Mouse (Mus musculus) midbrain, embryonic 15.5 days (tissue): ENCODE data around the gene Tmem39a. TPM values are rescaled to one million over a fixed set of nuclear protein-coding genes. Genes with fewer than 3 reads are reported as not detected.

ENCODE experiments used
- ATAC-seq: fragments of 200-750 bp; cut with Nextera tagmentation; replicated peaks from 2 replicates; pipeline ENCODE4 v1.8.0; 2017; ENCODE audit warnings: moderate TSS enrichment
- H3K27ac ChIP-seq: fragments of 300-500 bp; sonication (generic); 2 replicates; pipeline ENCODE4 v1.5.1; 2015; ENCODE audit warnings: mild to moderate bottlenecking, inconsistent platforms
- H3K27me3 ChIP-seq: fragments of 300-500 bp; sonication (generic); replicated peaks from 2 replicates; pipeline ENCODE4 v1.6.1; 2015; ENCODE audit warnings: inconsistent platforms
- H3K36me3 ChIP-seq: fragments of 300-500 bp; sonication (generic); replicated peaks from 2 replicates; pipeline ENCODE4 v1.6.1; 2015; ENCODE audit warnings: inconsistent platforms
- H3K4me1 ChIP-seq: fragments of 300-500 bp; sonication (generic); 2 replicates; pipeline ENCODE4 v1.6.1; 2015; ENCODE audit warnings: inconsistent platforms
- H3K4me2 ChIP-seq: fragments of 300-500 bp; sonication (generic); 2 replicates; pipeline ENCODE4 v1.6.1; 2015; ENCODE audit warnings: inconsistent platforms, mild to moderate bottlenecking, moderate library complexity
- H3K4me3 ChIP-seq: fragments of 300-500 bp; sonication (generic); 2 replicates; pipeline ENCODE4 v1.5.1; 2015; ENCODE audit warnings: mild to moderate bottlenecking, inconsistent platforms
- H3K9ac ChIP-seq: fragments of 300-500 bp; sonication (generic); 2 replicates; pipeline ENCODE4 v1.6.1; 2015; ENCODE audit warnings: mild to moderate bottlenecking, inconsistent platforms
- H3K9me3 ChIP-seq: fragments of 300-500 bp; sonication (generic); 2 replicates; pipeline ENCODE4 v1.6.1; 2016; ENCODE audit warnings: inconsistent platforms
- WGBS: fragments of 180-500 bp; shearing (Covaris S2); methylation state at CpG from one replicate; pipeline ENCODE4 v1.1.7; 2015; ENCODE audit warnings: mixed read lengths; 5-methylcytosine and 5-hydroxymethylcytosine counted together
- polyA plus RNA-seq: library from polyadenylated mRNA; unstranded; fragments of >200 nt; fragmentation: Nextera tagmentation; extraction: Ambion mirVana; gene quantifications from 2 replicates; pipeline ENCODE4 v1.2.1, GENCODE M21; 2015

The Tmem39a gene
- 35.4 and 40.8 TPM in 2 replicates for polyA plus RNA-seq

DNA sequence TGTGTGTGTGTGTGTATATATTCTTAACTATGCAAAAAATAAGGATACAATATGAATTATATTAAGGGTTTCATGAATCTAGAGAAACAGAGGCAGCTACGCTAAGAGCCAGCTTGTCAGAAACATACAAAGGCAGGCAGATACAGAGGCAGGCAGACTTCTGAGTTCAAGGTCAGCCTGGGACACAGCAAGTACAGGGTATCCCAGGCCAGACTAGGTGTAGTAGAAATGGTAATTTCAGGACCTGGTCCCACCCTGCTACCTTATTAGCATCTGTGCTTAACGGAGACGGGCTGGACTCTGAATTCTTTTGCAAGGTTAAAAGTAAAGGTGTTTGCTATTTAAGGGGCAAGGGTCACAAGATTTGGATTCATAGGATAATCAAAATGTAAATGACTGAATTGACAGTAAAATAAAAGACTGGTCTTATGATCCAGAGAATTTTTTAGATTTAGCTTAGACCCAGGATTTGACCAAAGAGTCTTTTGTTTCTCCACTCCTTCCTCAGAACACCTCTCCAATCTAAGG, at the start of gene Tmem39a:
Gene Tmem39a, plus strand, starts transcription at position 478 of the 528 bp plus-strand sequence.
- Histone ChIP-seq H3K9me3 (no peaks in the 10 kb centered on the region), H3K4me1 (peaks cover 2% of the 10 kb centered on the region), H3K36me3 (no peaks in the 10 kb centered on the region), H3K9ac (no peak within 1 kb of the TSS), H3K27ac (no peak within 1 kb of the TSS), H3K4me2 (no peak within 1 kb of the TSS), H3K4me3 (no peak within 1 kb of the TSS), H3K27me3 (peaks cover 30% of the 10 kb centered on the region)
- WGBS: 79% methylated on average over 3 of the region's 3 CpGs
- ATAC-seq: no peak

DNA sequence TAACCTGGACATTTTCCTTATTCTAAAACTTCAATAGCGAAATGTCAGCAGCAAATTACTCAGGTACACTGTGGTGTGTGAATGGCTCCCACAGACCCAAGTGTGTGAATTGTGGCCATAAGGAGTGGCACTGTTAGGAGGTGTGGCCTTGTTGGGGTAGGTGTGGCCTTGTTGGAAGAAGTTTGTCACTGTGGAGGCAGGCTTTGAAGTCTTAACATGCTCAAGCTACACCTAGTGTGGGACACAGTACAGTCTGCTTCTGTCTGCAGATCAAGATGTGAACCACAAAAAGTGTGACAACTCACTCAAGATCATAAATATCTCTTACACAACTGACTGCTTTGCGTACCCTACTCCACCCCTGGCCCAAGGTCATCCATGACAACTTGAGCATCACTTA, 47.7 kb upstream of the Tmem39a start:
- H3K36me3 ChIP-seq: peaks cover 38% of the 10 kb centered on the region
- no peak overlapping the region for H3K27ac ChIP-seq
- ATAC-seq: no peak
- H3K27me3 ChIP-seq: no peaks in the 10 kb centered on the region
- H3K4me1 ChIP-seq: no peaks in the 10 kb centered on the region
- WGBS: 98% methylated on average over 2 of the region's 2 CpGs
- no peaks in the 10 kb centered on the region for H3K9me3 ChIP-seq
- H3K4me3 ChIP-seq: no peak overlapping the region
- H3K9ac ChIP-seq: no peak overlapping the region
- no peak overlapping the region for H3K4me2 ChIP-seq

DNA sequence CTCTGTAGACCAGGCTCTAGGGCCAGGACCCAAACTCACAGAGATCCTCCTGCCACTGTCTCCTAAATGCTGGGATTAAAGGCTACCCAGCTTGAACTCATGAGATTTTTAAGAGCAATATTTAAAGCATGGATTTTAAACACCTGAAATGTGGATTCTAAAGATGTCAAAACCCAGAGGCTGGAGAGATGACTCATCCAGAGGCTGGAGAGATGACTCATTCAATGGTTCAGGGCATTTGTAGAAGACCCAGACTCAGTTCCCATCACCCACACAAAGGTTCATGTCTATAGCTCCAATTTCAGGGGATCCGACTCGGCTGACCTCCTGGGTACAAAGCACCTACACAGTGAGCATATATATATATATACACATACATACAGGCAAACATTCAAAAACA, 39.4 kb upstream of the Tmem39a start:
- H3K4me3 ChIP-seq: no peak overlapping the region
- WGBS: 93% methylated on average over 2 of the region's 2 CpGs
- no peak overlapping the region for H3K9ac ChIP-seq
- no peaks in the 10 kb centered on the region for H3K9me3 ChIP-seq
- no peak for ATAC-seq
- H3K4me2 ChIP-seq: no peak overlapping the region
- no peaks in the 10 kb centered on the region for H3K27me3 ChIP-seq
- peaks cover 12% of the 10 kb centered on the region for H3K36me3 ChIP-seq
- H3K27ac ChIP-seq: no peak overlapping the region
- peaks cover 18% of the 10 kb centered on the region for H3K4me1 ChIP-seq

DNA sequence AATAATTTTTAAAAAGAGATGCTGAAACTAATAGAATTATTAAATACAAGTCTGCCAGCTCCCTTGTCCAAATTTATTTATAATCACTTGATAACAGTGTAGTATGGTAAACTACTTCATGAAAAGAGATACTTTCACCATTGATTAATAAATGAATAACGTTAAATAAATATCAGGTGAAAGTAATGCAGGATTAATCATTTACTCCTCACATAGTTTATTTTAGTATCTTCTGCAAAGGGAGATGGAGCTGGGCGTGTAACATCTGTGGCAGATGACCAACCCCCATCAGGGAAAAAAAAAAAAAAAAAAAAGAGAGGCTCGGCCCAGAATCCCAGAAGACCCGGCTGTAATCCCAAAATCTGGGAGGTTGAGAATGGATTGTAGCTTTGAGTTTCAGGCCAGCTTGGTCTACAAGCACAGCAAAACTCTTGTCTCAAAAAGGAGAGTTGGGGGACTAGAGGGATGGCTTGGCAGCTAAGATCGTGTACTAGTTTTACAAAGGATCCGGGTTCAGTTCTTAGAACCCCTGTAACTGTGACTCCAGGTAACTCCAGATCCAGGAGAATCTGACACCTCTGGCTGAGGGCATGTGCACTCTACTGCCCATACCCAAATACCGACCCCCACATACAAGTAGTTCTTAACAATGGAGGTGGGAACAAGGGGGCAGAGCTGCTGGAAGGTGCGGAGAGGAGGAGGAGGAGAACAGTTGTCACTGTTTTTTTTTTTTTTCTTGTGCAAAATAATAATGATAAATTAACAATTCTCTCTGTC, 37.1 kb upstream of the Tmem39a start:
- ATAC-seq: no peak
- 35% methylated on average over 8 of the region's 8 CpGs for WGBS
- H3K9me3 ChIP-seq: no peaks in the 10 kb centered on the region
- no peak overlapping the region for H3K27ac ChIP-seq
- H3K9ac ChIP-seq: peak overlapping the region; percentile 99; the same call in 1 of the 2 replicates
- H3K36me3 ChIP-seq: peaks cover 22% of the 10 kb centered on the region
- peaks cover 18% of the 10 kb centered on the region for H3K4me1 ChIP-seq
- peak overlapping the region; percentile 98 for H3K4me3 ChIP-seq
- no peaks in the 10 kb centered on the region for H3K27me3 ChIP-seq
- peak overlapping the region; percentile 79 for H3K4me2 ChIP-seq

DNA sequence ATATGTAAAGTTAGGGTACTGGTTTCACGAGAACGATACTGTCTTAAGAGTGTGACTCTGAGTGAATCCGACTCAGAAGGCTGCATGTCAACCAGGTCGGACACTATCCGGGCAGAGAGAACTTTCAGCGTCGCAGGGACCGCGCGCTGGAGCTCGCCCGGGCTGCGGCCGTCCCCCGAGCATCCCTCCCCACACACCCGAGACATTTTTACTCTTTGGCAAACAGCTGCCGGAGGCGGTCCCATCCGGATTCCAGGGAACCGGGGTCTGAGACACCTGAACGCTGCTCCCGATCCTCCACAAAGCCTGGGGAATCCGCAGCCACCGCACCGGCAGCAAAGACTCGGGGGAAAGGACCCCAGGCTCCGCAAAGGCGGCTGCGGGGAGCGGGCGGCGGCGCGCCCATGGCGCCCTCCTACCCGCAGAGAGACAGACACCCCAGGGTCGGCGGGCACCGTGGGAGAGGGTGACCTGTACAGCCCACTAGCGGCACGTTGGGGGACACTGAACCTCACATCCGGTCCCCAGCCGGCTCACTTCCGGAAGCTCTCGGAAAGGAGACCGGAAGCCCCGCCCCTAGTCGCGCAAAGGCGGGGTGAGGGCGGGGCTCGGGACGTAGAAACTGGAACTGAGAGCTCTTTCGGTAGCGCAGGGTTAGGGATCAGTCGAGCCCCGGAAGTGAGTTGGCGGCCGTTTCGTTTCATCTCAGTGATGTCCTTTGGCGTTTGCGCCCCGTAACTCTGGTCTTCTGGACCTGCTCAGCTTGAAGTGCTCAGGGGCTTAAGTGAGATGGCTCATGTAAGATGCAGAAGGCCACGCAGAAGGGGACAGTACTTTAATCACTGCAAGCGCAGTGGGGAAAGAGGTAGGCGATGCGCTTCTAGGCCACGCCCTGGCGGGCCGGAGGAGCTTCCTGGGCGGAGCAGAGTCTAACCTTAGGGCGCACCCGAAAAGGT, 36.1 kb upstream of the Tmem39a start, which contains the start of gene Timmdc1:
Gene Timmdc1, minus strand, starts transcription at position 535 of the 956 bp plus-strand sequence.
- Histone ChIP-seq H3K36me3 (peaks cover 27% of the 10 kb centered on the region), H3K27ac (peak within 1 kb of the TSS; percentile 92), H3K27me3 (no peaks in the 10 kb centered on the region), H3K9me3 (no peaks in the 10 kb centered on the region), H3K4me3 (peak within 1 kb of the TSS; percentile 98), H3K4me1 (peaks cover 18% of the 10 kb centered on the region), H3K9ac (peak within 1 kb of the TSS; percentile 99), H3K4me2 (peak within 1 kb of the TSS; percentile 79)
- peak; percentile 99 for ATAC-seq
- WGBS: under 1% methylated on average over 73 of the region's 73 CpGs

DNA sequence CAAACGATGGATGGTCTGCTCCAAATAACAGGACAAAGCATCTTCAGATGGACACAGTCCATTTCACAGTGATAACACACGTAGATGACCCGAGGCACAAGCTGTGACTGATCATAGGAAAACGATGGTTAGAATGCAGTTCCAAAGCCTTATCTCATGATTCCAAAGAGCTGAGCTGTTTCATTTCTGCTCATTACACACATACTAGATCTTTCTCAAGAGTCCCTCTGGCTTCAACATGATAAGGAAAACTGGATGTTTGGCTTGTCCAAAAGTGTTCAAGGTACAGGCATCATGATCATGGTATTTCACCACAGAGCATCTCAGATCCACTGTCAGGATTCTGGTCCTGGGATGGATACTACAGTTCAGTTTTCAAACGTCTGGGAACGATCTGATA, 32.2 kb upstream of the Tmem39a start:
- no peaks in the 10 kb centered on the region for H3K27me3 ChIP-seq
- peaks cover 54% of the 10 kb centered on the region for H3K36me3 ChIP-seq
- no peak for ATAC-seq
- no peak overlapping the region for H3K27ac ChIP-seq
- peaks cover 13% of the 10 kb centered on the region for H3K4me1 ChIP-seq
- no peak overlapping the region for H3K4me3 ChIP-seq
- WGBS: 90% methylated on average over 6 of the region's 6 CpGs
- no peak overlapping the region for H3K4me2 ChIP-seq
- H3K9ac ChIP-seq: no peak overlapping the region
- no peaks in the 10 kb centered on the region for H3K9me3 ChIP-seq

DNA sequence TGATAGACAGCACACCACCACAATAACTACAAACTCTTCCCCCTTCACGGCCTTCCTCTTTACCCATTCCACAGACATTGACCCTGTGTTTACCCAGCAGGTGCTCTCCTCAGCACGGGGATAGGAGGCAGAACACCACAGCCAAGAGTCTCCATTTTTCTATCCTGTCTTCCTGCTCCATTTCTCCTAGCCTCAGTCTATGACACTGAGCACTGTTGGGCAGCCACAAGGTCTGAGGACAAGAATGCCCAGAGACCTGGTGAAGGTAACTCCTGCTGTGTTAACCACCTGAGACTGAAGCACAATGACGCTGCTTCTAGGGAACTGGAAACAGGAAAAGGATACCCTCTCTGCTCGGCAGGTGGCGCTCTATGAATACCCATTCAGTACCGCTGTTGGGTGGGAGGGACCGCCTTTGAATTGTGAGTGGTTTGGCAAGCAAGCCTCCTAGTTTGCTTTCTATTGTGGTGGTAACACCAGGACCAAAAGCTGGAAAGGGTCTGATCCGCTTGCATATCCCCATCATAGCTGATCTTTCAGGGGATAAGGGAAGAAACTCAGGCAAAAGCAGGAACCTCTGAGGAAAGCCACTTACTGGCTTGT, 21.9 kb upstream of the Tmem39a start:
- no peaks in the 10 kb centered on the region for H3K4me1 ChIP-seq
- peaks cover 57% of the 10 kb centered on the region for H3K36me3 ChIP-seq
- no peak overlapping the region for H3K9ac ChIP-seq
- H3K4me2 ChIP-seq: no peak overlapping the region
- no peak overlapping the region for H3K27ac ChIP-seq
- no peak overlapping the region for H3K4me3 ChIP-seq
- WGBS: 44% methylated on average over 8 of the region's 8 CpGs
- H3K9me3 ChIP-seq: no peaks in the 10 kb centered on the region
- no peaks in the 10 kb centered on the region for H3K27me3 ChIP-seq
- ATAC-seq: peak; percentile 60; the same call in 1 of the 2 replicates

DNA sequence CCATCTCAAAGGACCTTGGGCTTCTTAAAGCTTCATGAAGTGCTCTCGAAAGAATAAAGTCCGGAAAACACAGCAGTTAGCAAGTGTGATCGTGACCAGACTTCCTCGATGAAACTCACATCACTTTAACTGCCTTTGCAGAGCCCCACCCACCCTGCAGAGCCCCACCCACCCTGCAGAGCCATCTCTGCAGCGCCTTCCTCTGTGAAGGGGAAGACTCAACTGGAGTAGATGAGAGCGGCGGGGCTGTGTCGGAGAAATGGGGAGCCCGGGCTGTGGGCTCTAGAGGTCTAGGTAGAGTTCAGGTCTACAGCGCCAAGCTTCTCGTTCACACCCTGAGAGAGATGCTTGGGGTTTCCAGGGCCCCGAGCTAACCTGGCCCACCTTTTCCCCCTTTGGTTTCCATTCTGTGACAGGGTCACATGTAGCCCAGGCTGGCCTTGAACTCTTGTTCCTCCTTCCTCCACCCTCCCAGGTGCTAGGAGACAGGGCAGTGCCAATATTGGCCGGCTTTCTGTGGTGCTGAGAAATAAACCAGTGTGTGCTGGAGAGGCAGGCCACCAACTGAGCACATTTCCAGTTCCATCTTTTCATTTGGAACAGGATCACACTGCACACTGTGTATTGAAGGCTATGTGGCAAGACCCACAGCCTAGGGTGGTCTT, 19.6 kb upstream of the Tmem39a start:
- Histone ChIP-seq H3K27ac (no peak overlapping the region), H3K36me3 (peaks cover 56% of the 10 kb centered on the region), H3K9ac (no peak overlapping the region), H3K4me3 (no peak overlapping the region), H3K4me1 (no peaks in the 10 kb centered on the region), H3K4me2 (no peak overlapping the region), H3K9me3 (no peaks in the 10 kb centered on the region), H3K27me3 (no peaks in the 10 kb centered on the region)
- 0 out of 2 replicates have a peak, but pooled peaks have one; percentile 27 for ATAC-seq
- WGBS: 95% methylated on average over 13 of the region's 13 CpGs

DNA sequence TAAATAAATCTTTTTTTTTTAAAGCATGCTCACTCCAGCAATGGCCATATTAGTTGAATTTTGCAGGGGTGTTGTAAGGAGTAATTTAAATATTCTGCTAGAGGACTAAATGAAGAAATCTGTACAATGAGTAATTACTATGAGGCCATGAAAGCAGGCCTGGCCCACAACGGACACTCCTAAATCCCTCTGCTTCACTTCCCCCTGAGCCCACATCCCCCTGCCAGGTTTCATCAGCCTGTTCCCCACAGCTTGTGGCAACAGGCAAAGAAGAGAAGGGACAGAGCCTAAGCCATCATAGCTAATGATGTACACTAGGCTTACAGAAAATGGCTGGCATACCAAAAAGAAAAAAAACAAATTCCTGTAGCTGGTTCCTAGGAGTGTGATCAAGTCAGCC, 10.5 kb upstream of the Tmem39a start:
- H3K27ac ChIP-seq: no peak overlapping the region
- H3K4me1 ChIP-seq: peaks cover 20% of the 10 kb centered on the region
- H3K9ac ChIP-seq: no peak overlapping the region
- no peaks in the 10 kb centered on the region for H3K9me3 ChIP-seq
- no peak overlapping the region for H3K4me3 ChIP-seq
- 96% methylated on average over 1 of the region's 1 CpGs for WGBS
- H3K27me3 ChIP-seq: no peaks in the 10 kb centered on the region
- peaks cover 10% of the 10 kb centered on the region; the same call in 1 of the 2 replicates for H3K36me3 ChIP-seq
- H3K4me2 ChIP-seq: peak overlapping the region; percentile 66
- no peak for ATAC-seq

DNA sequence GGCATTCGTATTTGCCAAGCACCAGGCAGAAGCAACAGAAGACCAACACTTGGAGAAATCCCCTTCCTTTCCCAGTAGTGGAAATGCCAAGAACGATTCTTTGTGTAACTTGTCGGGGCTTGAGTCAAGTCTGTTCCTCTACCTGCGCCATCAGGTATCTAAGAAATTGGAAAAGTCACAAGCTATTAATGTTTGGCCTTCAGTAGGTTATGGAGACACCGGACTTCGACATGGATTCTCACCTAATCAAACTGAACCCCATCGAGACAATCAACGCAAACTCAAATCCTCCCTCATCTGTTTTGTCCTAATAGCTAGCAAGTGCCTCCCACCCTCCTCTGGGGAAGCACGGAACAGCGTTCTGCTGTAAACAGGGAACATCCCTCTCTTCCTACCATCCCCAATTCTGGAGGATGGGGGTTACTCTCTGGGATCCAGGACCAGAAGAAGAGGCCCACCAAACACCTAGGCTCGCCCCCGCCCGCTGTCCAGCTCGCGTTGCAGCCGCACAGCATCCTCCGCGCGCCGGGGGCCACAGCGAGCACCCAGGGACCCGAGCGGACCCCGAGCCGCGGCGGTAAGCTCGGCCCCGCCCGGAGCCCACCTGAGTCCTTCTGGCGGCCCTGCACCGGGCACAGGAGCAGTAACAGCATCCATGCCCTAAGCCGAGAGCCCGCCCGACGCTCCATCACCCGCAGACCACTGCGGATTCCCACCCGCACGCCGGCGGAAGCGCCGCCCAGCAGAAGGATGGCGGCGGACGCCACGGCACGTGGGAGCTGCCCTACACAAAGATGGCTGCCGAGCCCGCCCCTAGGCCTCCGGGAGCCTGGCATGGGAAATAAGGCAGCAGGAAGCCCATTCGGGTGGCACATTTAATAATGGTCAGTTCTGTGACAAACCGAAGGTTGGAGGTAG, 8.8 kb upstream of the Tmem39a start, which contains the start of gene Poglut1:
Gene Poglut1, minus strand, starts transcription at position 780 of the 918 bp plus-strand sequence.
- peaks cover 7% of the 10 kb centered on the region; the same call in 1 of the 2 replicates for H3K36me3 ChIP-seq
- ATAC-seq: peak; percentile 97
- peaks cover 20% of the 10 kb centered on the region for H3K4me1 ChIP-seq
- peaks cover 8% of the 10 kb centered on the region; the same call in 1 of the 2 replicates for H3K27me3 ChIP-seq
- H3K27ac ChIP-seq: peak within 1 kb of the TSS; percentile 86
- peak within 1 kb of the TSS; percentile 76 for H3K4me3 ChIP-seq
- peak within 1 kb of the TSS; percentile 66 for H3K4me2 ChIP-seq
- H3K9me3 ChIP-seq: no peaks in the 10 kb centered on the region
- H3K9ac ChIP-seq: peak within 1 kb of the TSS; percentile 92
- WGBS: 2% methylated on average over 53 of the region's 54 CpGs
